Mouse (Mus musculus): ENCODE measurements around the gene Tulp1. TPM values are rescaled to one million over a fixed set of nuclear protein-coding genes. Genes with fewer than 3 reads are reported as not detected.

The Tulp1 gene
- total and polyA plus RNA-seq, 3 experiments: not detected

DNA sequence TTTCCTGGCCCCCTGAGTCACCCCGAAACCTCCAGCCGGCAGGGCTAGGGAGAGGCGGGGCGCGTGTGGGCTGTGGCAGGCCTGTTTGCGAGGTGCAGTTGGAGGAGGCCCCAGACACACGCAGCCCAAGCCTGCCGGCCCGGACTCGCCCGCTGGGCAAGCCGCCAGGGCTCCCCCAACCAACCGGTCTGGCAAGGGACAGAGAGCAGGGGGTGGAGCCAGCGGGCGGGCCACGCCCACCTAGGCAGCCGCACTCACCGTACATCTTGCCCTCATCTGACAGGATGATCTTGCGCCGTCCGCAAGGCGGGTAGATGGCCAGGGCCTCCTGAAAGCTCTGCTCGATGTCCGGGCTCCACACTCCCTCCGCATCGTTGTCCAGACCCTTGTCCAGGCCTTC lies 23.9 kb downstream of the Tulp1 start:
- Histone ChIP-seq H3K27ac (peak overlapping the region; percentile 38), H3K9ac (ENCODE audit: low read depth, low read length) (peak overlapping the region; percentile 40; the same call in 1 of the 2 replicates), H3K4me3 (no peak overlapping the region)

GRCm38 (mm10) chr17:28340578-28340977 lies 24.4 kb downstream of the Tulp1 start:
- Histone ChIP-seq H3K4me3 (no peak overlapping the region), H3K27me3 (ENCODE audit: control insufficient read depth, insufficient read depth, low read length) (no peaks in the 10 kb centered on the region), H3K27ac (peak overlapping the region; percentile 38), H3K79me2 (replicated peaks; ENCODE audit: control insufficient read depth, insufficient read depth, low read length) (no peaks in the 10 kb centered on the region), H3K4me1 (ENCODE audit: control insufficient read depth, insufficient read depth, low read length) (0 out of 2 replicates have a peak, but pooled peaks cover 3% of the 10 kb centered on the region), H3K9ac (ENCODE audit: low read depth, low read length) (no peak overlapping the region), H3K36me3 (ENCODE audit: control insufficient read depth, insufficient read depth, low read length) (no peaks in the 10 kb centered on the region)
- TF ChIP-seq CTCF (IDR thresholded peaks at IDR 0.05): no peak
- no peak for TF ChIP-seq EP300 (IDR thresholded peaks at IDR 0.05; ENCODE audit: insufficient read depth, low read depth, low read length)
- TF ChIP-seq POLR2A (IDR thresholded peaks at IDR 0.05; ENCODE audit: insufficient read depth, low read depth, low read length): no peak
- no peak for DNase-seq
- WGBS: 76% methylated on average over 7 of the region's 7 CpGs
- intact Hi-C loops (cut with DNase I): no loop called here

More for the DNA sequence above, 23.9 kb downstream of the Tulp1 start:
- 17% methylated on average over 22 of the region's 26 CpGs for WGBS
- Histone ChIP-seq H3K27me3 (ENCODE audit: control insufficient read depth, insufficient read depth, low read length) (no peaks in the 10 kb centered on the region), H3K36me3 (ENCODE audit: control insufficient read depth, insufficient read depth, low read length) (no peaks in the 10 kb centered on the region), H3K79me2 (replicated peaks; ENCODE audit: control insufficient read depth, insufficient read depth, low read length) (no peaks in the 10 kb centered on the region), H3K4me1 (ENCODE audit: control insufficient read depth, insufficient read depth, low read length) (0 out of 2 replicates have a peak, but pooled peaks cover 3% of the 10 kb centered on the region)
- intact Hi-C loops (cut with DNase I): no loop called here
- DNase-seq: peak; percentile 81 to 84
- TF ChIP-seq EP300 (IDR thresholded peaks at IDR 0.05; ENCODE audit: insufficient read depth, low read depth, low read length) (no peak), CTCF (IDR thresholded peaks at IDR 0.05) (no peak), POLR2A (IDR thresholded peaks at IDR 0.05; ENCODE audit: insufficient read depth, low read depth, low read length) (no peak)

- 88% methylated on average over 7 of the region's 7 CpGs for WGBS
- H3K4me1 ChIP-seq (ENCODE audit: control insufficient read depth, insufficient read depth, low read length): 0 out of 2 replicates have a peak, but pooled peaks cover 3% of the 10 kb centered on the region
- no peak overlapping the region for H3K9ac ChIP-seq (ENCODE audit: low read depth, low read length)
- DNase-seq: no peak
- no peaks in the 10 kb centered on the region for H3K36me3 ChIP-seq (ENCODE audit: control insufficient read depth, insufficient read depth, low read length)
- TF ChIP-seq CTCF (IDR thresholded peaks at IDR 0.05) (no peak), EP300 (IDR thresholded peaks at IDR 0.05; ENCODE audit: insufficient read depth, low read depth, low read length) (no peak), POLR2A (IDR thresholded peaks at IDR 0.05; ENCODE audit: insufficient read depth, low read depth, low read length) (no peak)
- no peaks in the 10 kb centered on the region for H3K79me2 ChIP-seq (replicated peaks; ENCODE audit: control insufficient read depth, insufficient read depth, low read length)
- H3K27me3 ChIP-seq (ENCODE audit: control insufficient read depth, insufficient read depth, low read length): no peaks in the 10 kb centered on the region
- intact Hi-C loops (cut with DNase I): no loop called here
- H3K27ac ChIP-seq: no peak overlapping the region
- no peak overlapping the region for H3K4me3 ChIP-seq
Measured at GRCm38 (mm10) chr17:28337547-28337946, 27.5 kb downstream of the Tulp1 start.

GRCm38 (mm10) chr17:28335267-28335666 lies 29.8 kb downstream of the Tulp1 start:
- no peak for DNase-seq
- Histone ChIP-seq H3K4me1 (ENCODE audit: control insufficient read depth, insufficient read depth, low read length) (no peaks in the 10 kb centered on the region), H3K27ac (no peak overlapping the region), H3K27me3 (ENCODE audit: control insufficient read depth, insufficient read depth, low read length) (no peaks in the 10 kb centered on the region), H3K36me3 (ENCODE audit: control insufficient read depth, insufficient read depth, low read length) (no peaks in the 10 kb centered on the region), H3K9ac (ENCODE audit: low read depth, low read length) (no peak overlapping the region), H3K79me2 (replicated peaks; ENCODE audit: control insufficient read depth, insufficient read depth, low read length) (no peaks in the 10 kb centered on the region), H3K4me3 (no peak overlapping the region)
- TF ChIP-seq CTCF (IDR thresholded peaks at IDR 0.05) (no peak), EP300 (IDR thresholded peaks at IDR 0.05; ENCODE audit: insufficient read depth, low read depth, low read length) (no peak)
- WGBS: 76% methylated on average over 10 of the region's 10 CpGs
- intact Hi-C loops (cut with DNase I): no loop called here

DNA sequence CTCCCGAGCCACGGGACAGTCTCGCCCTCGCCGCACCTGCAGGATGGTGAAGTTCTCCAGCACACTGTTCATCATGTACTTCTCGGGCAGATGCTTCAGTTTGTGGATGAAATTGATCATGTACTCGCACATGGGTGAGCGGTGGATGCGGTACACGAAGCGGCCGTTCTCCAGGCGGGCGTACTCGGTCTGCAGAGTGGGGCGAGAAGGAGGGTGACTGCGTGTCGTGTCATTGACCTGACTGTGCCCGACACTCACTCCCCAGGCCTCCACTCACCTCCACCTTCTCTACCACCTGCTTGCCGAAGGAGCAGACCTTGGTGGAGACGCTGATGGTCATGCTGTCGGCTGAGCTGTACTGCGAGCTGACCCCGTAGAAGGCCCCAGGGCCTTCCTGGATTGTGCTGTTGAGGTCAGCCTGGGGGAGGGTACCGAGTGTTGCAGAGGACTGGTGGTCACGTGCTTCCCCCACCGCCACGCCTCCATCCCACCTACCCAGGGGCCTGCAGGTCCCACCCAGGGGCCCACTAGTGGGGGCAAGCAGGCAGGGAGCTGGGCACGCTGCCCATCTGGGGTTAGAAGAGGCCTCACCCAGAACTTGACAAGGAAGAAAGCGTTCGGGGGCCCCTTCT lies 32.0 kb downstream of the Tulp1 start:
- Histone ChIP-seq H3K9ac (ENCODE audit: low read depth, low read length) (no peak overlapping the region), H3K27ac (no peak overlapping the region), H3K36me3 (ENCODE audit: control insufficient read depth, insufficient read depth, low read length) (peaks cover 4% of the 10 kb centered on the region; the same call in 1 of the 2 replicates), H3K27me3 (ENCODE audit: control insufficient read depth, insufficient read depth, low read length) (no peaks in the 10 kb centered on the region), H3K4me3 (no peak overlapping the region), H3K4me1 (ENCODE audit: control insufficient read depth, insufficient read depth, low read length) (no peaks in the 10 kb centered on the region), H3K79me2 (replicated peaks; ENCODE audit: control insufficient read depth, insufficient read depth, low read length) (no peaks in the 10 kb centered on the region)
- TF ChIP-seq CTCF (IDR thresholded peaks at IDR 0.05) (no peak), EP300 (IDR thresholded peaks at IDR 0.05; ENCODE audit: insufficient read depth, low read depth, low read length) (no peak), POLR2A (IDR thresholded peaks at IDR 0.05; ENCODE audit: insufficient read depth, low read depth, low read length) (no peak)
- 67% methylated on average over 31 of the region's 31 CpGs for WGBS
- DNase-seq: no peak
- intact Hi-C loops (cut with DNase I): no loop called here

DNA sequence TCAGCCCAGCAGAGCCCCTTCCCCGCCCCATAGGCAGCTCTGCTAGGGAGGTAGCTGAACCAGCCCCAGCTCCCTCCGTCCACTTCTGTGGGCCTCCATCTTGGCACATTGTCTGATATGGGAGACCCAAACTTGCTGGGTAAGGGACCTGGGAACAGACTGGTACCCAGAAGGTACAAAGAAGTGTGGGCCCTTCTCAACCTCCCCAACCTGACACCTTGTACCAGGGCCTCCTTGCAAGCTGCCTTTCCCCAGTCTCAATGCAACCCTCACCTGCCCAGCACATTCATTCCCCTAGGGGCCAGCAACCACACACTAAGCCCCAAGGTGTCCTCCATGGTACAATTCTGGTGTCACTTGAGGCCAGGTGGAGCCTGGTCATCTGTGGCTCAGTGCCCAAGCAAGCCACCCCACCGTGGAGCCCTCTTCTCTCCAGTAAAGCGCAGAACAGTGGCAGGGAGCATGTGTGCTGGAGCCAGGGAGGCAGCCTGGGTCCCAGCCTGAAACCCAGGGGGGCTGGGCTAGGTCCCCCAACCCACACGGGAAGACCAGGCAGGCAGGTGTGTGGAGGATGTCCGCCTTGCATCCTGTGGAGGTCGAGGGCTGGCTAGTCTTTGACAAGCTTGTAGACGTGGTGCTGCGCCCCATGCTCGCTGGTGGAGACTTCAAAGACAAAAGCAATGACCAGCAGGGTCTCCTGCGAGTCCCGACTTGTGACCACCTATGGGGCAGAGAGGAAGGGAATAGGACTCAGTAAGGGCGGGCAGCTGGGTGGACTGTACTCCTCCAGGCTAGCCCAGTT lies 32.7 kb downstream of the Tulp1 start:
- WGBS: 60% methylated on average over 13 of the region's 13 CpGs
- Histone ChIP-seq H3K36me3 (ENCODE audit: control insufficient read depth, insufficient read depth, low read length) (peaks cover 4% of the 10 kb centered on the region; the same call in 1 of the 2 replicates), H3K27ac (no peak overlapping the region), H3K4me1 (ENCODE audit: control insufficient read depth, insufficient read depth, low read length) (peaks cover 2% of the 10 kb centered on the region), H3K27me3 (ENCODE audit: control insufficient read depth, insufficient read depth, low read length) (no peaks in the 10 kb centered on the region), H3K9ac (ENCODE audit: low read depth, low read length) (no peak overlapping the region), H3K79me2 (replicated peaks; ENCODE audit: control insufficient read depth, insufficient read depth, low read length) (no peaks in the 10 kb centered on the region), H3K4me3 (no peak overlapping the region)
- no peak for DNase-seq
- intact Hi-C loops (cut with DNase I): no loop called here
- TF ChIP-seq EP300 (IDR thresholded peaks at IDR 0.05; ENCODE audit: insufficient read depth, low read depth, low read length): no peak
- no peak for TF ChIP-seq POLR2A (IDR thresholded peaks at IDR 0.05; ENCODE audit: insufficient read depth, low read depth, low read length)
- no peak for TF ChIP-seq CTCF (IDR thresholded peaks at IDR 0.05)

Measured in heart, adult 2 months (tissue).